Mouse (Mus musculus) layer of hippocampus, adult 18-20 months (tissue): ENCODE measurements at regions not wholly inside any gene's neighbourhood (a gene's known extent, or its start where the extent isn't known, plus 50 kb on each side); places are given as distances from the start of the nearest gene placed in this dataset.
A peak's percentile ranks its signal among the peaks of the same experiment; 100 is the strongest.

ENCODE experiments used
- DNase-seq, 2 experiments: peaks; one replicate each; pipeline ENCODE4 v3.0.0; 2022; ENCODE audit warnings: low spot score in 2 of 2

DNA sequence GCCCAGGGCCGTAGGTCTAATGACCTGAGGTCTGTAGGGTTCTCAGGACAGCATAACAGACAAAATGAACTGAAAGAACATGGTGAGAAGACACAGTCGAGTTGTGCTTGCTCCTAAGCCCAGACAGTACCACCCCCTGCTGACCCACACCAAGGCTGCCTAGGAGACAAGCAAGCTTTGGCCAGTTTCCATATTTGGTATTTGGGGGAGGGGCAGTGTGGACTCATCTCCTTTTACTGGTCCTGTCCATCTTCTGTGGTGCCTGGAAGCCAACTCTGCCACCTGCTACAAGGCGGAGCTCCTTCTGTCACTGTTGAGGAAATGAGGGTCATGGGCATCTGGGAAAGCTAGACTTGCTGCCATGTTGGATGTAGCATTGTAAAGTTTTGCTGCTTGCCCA lies 68.9 kb downstream of the Tex29 start:
- no peak for DNase-seq

DNA sequence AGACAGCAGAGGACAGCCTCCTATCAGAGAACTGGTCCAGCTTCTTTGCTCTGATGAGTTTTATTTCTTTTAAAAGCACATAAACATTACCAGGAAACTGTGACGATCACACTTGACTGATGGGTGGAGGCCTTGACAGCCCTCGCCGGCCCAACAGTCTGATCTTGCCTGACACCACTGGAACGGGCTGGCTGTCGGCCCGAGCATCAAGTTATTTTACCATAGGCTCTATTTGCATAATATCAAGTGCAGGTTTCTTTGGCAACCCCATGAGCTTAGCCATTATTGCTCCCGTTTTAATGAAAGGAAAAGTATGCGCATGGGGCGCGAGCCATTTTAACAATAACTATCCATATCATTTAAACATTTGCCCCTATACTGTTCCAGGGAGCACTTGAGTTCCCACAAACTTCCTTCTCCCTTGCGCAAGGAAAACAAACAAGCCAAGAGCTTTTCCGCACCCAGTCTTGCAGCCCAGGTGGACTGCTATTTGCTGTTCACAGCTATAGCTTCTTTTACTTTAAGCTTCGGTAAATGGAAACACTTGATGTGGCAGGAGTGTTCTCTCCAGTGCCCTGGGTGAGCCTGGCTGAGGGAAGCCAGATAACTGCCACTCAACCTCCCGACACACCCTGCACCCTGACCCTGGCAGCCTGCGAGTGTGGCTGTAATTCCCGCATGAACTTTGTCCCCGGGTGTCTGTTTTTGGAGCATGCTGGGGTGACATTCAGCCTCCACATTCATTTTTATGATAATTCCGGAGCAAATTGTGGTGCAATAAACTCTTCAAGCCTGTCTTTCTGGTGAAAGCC lies 71.6 kb downstream of the Tex29 start:
- no peak for DNase-seq

DNA sequence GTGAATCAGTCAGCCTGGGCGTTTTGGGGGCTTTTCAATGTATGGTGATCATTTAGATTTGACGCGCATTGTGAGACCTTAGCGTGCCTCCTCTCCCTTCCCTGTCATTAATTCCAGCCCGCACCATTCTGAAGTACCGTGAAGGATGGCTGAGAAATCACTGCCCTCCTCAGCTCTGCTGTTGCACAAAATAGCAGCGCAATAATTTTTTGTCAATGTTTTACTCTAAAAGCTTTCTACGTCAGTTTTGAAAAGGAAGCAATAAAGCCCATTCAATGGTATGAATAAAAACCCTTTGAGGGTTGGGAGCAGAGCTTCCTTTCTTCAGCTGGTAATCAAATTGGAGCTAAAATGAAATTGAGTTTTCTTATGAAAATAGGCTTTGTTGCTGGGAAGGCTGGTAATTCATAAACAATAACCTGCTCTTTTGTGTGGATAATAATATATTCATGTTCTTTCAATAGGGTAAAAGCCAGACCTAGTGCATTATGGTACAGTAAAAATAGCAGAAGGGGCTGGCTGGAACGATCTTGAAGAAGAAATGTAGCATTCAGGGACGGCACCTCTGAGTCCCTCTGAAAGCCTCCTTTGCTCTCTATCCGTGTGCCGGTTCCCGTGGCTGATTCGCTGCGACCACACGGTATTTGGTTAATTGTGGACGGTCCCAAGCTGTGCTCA lies 72.3 kb downstream of the Tex29 start:
- DNase-seq, result no peak

DNA sequence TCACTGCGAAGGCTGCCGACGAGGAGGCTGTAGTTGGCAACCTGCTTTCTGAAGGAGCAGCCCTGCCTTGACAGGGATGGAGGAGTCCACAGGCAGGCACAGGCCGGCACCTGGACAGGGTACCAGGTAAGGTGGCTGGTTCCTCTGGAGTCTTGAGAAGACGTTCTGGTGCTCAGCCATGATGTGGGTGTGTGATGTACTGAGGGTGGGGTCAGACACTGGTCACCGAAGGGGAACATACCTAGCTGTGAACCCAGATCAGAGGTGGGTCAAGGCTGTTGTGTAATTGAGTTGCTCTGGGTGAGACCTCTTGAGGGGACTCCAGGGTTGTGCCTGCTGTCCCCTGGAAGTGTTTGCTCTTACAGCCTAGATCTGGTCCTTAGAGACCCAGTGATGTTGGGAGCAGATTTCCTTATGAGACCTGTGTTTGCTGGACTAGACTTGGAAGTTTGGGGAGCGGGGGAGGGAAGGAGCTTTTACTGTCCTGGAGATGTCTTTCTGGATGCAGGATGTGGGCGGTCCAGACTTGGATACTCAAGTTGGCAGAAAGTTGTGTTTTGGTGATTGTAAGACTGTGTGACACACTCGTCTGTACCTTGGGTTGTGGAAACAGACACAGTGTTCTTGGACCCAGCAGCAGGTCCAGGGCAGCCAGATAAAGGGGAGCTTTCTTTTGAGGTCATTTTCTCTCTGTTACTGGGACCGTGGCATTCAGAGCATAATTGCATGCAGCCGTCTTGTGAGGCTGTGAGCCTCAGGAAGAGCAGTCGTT lies 73.0 kb downstream of the Tex29 start:
- peak in 1 of 2 experiments; percentile 24 for DNase-seq

DNA sequence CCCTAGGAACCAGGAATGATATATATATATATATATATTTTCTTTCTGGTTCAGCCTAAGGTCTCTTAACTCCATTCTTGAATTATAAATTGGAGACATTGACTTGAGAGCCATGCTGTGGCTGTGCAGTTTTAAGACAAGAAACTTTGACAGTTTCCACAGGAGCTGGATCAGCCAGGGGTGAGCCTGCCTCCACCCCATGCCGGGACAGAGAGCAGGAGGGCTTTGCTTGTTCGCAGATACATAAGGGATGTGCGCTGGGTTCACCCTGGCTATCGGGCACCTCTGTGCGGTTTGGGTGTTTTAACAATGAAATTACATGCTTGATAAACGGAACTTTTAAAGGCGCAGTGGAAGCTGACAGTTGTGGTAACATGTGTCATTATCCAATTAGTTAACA lies 73.9 kb downstream of the Tex29 start:
- DNase-seq, result no peak

DNA sequence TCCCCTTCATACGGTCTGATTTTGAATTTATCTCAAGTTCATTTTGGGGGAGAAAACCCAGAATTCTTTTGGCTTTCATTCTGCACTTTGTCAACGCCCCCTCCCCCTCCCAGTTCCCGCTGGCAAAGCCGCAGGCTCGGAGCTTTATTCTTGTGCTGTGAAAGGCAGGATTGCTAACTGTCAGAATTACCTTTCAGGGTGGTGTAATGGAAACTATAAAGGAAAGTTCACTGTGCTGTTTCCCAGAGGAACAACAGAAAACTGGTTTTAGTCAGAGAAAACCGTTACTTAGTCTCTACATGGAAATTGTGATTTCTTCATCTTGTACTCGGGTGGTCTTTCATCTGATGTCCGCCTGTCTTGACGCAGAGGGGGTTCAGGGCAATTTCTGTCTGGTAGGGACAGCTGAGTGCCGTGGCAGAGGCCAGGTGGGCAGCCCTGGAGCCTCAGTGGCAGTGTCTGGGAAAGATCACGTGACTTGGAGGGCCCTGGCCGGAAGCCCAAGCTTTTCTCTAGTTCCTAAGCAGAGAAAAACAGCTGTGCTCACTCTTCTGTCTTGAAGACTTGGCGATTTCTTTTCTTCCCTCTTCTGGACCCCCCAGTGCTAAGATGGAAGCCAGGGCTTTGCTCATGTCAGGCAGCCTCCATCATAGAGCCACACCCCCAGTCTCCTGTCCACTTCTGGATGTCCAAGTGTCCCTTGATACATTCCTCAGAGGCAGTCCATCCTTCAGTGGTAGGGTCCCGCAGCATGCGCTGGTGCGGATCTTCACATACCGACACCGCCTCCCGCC lies 74.6 kb downstream of the Tex29 start:
- no peak for DNase-seq

DNA sequence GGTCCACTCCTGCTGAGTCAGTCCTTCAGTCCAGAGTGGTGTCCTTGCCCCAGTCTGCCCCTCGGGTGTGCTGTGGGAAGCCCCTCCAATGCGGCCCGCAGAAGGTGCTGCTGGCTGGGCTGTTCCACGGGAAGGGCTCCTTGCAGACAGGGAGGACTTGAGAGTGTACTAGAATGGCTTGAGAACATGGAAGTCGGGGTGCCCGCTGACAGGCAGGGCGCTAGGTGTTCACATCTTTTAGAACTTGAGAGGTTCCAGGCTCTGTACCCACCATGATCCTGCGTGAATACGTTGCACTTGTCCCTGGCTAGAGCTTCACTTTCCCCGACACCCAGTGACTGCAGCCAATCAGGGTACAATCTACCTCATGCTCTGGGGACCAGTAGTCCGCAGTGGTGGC lies 75.4 kb downstream of the Tex29 start:
- DNase-seq, result no peak

DNA sequence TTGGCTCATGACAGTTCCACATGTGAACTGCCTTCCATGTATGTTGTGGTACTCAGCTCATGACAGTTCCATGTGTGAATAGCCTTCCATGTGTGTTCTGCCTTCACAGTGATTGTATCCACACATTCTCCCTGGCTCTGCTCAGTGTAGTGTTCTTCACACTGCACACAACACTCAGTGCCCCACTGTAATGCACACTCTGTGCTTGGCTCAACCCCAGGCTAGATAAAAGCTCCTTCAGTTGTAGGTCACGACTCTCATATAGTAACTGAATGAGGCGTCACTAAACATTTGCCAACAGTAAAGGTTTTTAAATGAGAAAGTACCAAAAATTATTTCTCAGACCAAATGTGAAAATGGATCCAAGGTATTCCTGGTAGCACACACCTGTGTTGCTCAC lies 79.6 kb downstream of the Tex29 start:
- no peak for DNase-seq

DNA sequence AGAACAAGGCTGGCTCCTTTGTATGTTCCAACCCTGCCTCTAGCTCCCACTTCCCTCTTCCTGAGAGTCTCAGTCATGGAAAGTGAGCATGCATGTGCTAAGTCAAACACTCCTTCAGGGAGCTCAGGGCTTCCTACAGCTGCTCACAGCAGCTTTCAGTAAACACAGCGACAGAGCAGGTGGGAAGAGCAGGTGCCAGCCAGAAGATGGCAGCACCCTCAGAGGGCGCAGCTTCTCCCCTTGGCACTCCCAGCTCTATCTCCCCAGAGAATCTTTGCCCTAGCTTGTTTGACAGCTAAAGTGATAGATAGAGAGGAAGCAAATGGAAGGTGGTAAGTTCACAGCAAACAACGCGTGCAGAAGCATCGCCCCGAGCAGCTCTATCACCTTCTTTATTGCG lies 82.8 kb downstream of the Tex29 start:
- DNase-seq, result no peak

DNA sequence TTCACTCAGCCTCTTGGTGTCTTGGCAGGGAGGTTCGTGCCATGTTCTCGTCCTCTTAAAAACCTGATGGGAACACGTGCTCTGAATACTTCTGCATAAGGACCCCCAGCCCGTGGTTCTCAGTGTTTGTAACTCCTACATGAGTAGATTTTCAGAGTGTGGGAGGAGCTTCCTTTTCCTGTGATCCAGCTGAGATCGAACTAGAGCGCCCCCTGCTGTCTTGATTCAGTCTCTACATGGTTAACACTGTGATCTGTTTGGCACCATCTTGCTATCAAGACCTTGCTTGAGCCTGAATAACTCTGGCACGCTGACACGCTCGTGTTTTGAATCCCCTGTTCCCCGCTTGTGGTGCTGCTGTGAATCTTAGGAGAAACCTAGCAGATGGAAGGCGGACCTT lies 83.9 kb downstream of the Tex29 start:
- DNase-seq, result peak; percentile 60 to 78

DNA sequence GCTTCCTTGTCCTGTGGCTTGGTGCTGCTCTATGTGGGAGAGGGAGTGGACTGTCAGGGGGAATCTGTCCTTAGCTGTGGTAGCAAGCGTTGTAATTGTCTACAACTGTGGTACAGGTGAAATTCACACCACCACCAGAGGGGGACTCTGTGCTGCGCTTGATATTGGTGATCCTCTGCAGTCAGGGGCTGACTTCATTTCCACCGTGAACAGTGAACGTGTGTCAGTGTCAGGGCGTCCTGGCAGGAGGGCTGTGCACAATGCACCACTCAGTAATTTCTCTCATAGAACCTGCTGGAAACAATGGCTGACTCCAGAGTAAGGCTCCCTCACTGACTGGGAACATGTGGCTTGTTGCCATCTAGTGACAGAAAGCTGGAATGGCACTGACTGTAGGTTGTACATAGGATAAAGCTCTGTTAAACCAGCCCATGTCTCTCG lies 102.6 kb downstream of the Tex29 start:
- peak; percentile 50 to 77 for DNase-seq

DNA sequence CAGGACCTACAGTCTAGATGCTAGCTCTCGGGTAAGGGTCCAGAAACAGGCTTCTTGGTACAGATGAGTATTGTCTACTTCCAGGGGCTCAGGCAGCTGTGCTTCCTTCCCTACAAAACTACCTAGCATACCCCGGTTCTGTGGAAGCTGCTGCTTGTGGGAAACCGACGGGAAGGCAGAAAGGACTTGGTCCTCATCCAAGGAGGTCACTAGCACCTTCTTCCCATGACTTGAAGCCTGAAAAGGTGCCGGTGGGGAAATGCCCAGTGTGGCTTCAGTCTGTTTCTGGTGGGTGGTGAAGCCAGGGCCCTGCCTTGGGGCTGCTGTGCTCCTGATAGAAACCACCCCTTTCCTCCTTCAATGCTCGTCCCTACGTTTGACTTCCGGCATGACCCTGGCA lies 107.5 kb downstream of the Tex29 start:
- DNase-seq, result no peak

DNA sequence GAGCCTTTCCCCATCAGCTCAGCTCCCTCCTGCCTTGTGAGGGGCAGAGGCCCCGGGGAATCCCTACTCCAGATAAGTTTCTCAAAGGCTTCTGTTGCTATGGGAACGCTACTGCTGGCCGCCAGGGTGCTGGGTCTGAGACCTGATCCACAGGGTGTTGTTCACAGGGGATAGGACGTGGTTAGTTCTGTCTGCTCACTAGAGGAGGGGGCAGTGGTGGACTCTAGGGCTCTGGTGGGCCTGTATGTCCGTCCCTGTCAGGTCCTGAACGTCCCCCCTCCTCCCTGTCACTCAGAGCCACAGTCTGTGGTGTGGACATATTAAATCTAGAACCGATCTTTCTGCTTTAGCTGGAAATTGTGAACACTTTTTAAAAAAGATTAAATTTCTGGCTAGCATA lies 116.0 kb downstream of the Tex29 start:
- no peak for DNase-seq

DNA sequence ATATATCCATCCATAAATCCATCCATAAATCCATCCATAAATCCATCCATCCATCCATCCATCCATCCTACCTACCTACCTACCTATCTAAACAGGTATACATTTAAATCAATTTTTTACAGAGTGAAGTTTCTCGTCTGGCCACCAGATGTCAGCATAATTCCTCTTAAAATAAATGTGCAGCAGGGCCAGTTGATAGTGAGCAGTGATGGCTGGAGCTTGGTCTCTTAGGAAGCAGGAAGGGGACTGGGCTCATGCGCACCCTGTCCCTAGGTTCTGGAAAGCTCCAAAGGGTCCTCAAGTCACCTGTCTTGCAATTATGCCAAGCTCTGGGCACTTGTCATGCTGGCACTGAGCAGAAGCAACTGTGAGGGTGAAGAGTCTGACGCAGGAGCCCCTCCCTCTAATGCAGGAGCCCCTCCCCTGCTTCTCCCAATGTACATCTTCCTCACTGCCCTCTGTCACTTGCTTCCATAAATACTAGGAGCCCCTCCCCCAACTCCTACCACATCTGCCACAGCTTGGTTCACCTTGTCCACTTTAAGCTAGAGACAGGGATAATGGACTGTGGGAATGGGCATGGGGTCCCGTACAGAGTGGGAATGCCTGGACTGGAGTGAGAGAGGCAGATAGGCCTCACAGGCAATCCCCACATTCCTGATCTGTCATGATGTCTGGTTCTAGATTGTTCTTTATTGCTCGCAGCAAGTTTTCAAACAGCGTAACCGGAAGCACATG lies 116.9 kb downstream of the Tex29 start:
- DNase-seq, result peak in 1 of 2 experiments; percentile 73

DNA sequence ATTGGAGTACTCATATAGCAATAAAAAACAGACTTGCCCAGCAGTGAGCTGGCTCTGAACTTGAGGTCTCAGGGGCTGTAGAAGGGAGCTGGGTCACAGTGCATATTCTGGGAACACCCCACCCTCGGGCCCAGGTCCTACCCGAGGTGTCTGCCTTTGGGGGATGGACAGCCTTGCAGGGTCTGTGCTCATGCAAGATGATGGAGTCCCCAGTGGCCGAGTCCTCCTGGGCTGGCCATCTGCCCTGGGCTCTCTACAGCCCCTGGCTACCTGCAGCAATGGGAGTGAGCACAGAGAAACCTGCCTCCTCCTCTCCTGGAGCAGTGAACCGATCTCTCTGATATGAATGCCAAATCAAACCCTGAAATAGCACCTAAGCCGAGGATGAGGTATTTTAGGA lies 117.9 kb downstream of the Tex29 start:
- DNase-seq, result no peak

DNA sequence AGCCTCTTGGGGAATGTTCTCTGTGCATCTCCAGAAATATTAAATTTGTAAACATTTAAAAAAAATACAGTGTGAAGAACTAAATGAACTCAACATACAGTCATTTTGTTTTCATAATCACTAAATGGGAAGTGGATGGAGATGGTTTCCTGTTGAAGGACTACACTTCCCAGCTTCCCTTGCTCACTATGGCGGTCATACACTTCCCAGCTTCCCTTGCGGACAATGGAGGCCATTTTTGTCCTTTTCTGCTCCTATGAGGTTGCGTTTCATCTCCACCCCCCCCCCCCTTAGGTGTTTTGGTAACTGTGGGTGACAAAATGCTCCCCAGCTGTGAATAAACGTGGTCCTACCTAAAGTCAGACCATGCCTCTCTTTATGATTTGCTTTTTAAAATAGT lies 119.2 kb downstream of the Tex29 start:
- DNase-seq, result no peak

DNA sequence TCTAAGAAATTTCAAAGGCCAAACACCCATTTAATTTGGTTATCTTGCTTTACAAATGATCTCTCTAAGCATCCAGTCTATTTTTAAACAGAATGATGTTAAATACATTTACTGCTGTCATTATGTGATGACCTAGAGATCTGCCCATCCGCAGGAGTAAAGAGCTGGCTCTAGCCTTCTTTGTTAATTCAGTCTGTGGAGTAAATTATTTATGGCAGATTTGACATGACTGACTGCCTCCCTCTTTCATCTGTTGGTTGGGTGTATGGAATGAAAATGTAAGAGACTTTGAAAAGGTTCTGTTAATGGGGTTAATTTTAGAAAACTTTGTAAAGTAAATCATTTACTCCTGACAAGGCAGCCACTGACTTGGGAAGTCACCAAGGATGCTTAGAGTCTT lies 123.3 kb downstream of the Tex29 start:
- no peak for DNase-seq

DNA sequence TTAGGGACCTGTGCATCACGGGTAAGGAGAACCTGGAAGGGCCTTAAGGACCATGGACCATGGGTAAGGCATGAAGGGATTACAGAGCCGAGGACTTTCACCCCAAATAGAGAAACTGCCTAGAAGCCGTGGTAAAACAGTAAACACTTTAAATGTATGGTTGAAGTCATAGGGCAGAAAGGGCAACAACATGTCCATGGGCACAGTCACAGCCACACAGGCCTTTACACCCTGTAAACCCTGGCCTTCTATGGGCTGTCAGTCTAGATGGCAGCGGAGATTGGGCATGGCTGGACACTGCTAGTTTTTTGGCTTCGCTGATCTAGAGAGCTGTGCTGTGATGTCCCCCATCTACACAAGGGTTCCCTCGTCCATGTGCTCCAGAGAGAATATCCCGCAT lies 127.4 kb downstream of the Tex29 start:
- no peak for DNase-seq

DNA sequence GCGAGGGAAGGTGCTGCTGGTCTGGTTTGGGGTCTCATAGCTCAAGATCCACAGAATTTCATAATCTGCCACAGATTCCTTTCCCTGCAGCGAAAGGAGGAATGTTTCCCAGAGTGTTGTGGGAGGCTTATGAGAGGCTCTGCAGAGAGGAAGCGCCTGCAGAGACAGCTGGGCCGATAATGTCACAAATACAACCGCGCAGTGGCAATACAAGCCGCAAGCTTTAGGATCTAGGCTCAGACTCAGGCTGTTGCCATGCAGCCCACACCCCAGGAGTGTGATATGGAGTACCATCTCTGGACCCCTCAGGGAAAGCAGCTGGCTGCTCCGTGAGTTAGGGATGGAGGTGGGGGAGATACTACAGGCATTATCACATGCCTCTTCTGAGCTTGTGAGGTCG lies 130.2 kb downstream of the Tex29 start:
- DNase-seq, result peak; percentile 66 to 75

DNA sequence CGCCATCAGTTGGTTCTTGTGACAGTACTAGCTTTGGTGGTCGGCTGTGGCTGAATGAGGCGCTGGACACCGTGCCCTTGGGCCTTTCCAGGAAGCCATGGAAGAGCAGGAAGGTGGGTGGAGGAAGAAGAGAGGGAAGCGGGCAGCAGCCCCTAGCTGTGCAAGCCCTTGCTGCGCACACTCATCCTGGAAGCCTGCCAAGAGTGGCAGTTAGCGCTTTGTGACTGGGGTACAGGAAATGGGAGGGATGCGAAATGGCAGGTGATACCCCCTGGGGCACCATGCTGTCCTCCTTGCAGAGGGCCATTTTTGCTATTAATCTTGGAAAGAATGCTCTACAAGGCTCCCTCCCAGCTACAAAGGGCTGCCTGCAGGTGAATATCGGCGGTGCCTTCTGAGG lies 133.2 kb downstream of the Tex29 start:
- no peak for DNase-seq

DNA sequence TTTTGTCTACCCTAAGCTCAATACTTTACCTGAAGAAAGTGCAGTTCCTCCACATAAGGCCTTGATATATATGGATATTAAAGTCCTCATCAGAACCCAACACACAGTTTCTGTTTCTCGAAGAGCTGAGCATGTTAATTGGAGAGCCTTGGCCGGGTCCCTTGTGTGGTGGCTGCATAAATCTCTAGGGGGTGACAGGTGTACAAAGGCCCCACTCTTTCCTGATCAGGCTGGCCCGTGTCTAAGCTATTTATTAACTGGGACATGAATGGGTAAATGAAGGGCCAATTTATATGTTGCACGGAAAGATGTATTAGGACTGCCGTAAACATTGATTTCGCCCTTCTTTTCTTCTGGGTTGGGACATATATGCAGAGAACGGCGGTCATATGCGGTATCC lies 136.8 kb downstream of the Tex29 start:
- DNase-seq, result no peak
